Mouse (Mus musculus): Measurements from ENCODE around the gene Rimkla. TPM values are rescaled to one million over a fixed set of nuclear protein-coding genes. Genes with fewer than 3 reads are reported as not detected.

The Rimkla gene
- total and polyA plus RNA-seq, 2 experiments from 2014 or later, result 3.0 to 6.4 TPM

DNA sequence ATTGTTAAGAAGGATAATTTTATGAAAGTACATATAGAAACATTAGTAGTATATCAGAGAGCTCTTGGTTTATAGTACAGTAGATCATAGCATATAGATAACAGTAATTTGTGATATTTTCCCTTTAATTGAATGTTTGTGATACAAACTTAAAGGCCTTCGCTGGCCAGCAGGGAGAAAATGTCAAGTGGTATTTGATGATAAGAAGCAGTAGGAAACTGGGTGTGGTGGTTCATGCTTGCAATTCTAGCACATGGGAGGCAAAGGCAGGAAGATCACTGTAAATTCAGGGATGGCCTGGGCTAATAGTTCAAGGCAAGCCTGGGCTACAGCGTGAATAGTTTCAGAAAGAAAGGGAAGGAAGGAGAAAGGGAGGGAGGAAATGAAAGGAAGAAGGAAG, 67.4 kb downstream of the Rimkla start:
- WGBS, result 58% methylated on average over 2 of the region's 2 CpGs
- H3K4me3 ChIP-seq (ENCODE audit: low read depth, low read length), result no peak overlapping the region

DNA sequence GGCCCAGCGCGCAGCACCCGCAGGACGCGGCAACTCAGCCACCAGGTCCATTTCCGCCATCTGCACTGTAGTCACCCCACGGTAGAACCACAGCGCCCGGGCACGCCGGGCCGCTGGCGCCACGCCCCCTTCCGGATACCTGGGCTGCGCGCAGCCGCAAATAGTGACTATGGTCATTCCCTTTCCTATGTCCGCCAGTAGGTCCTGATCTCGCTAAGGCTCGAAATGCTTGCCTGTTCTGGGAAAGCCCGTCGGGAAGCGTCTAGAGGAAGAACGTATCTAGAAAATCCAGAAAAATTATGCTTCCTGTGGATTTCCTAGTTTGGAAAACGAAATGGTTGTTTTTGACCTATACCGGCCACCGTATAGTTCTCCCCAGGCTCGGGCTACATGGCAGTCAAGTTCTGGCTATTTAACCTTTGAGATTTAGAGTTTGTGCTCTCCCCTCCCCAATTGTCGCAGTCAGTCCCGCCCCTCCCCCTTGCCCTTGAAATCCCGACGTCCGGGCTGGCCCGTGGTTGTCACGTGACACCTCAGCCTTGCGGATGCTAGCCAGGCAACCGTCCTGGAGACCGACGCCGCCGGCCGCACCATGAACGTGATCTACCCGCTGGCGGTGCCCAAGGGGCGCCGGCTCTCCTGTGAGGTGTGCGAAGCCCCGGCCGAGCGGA, 70.0 kb downstream of the Rimkla start, which contains the start of the genes Ppcs and Zmynd12:
Ppcs (minus strand) TSS at position 127 of the 671 bp plus-strand sequence.
Zmynd12 (plus strand) TSS at position 521 of the 671 bp plus-strand sequence.
- no peak for TF ChIP-seq CTCF (IDR thresholded peaks at IDR 0.05; ENCODE audit: low read depth)
- TF ChIP-seq EP300 (IDR thresholded peaks at IDR 0.05; ENCODE audit: low read depth), result no peak; the same call in none of the 2 replicates
- H3K36me3 ChIP-seq (replicated peaks; ENCODE audit: control insufficient read depth, insufficient read depth, low read length), result no peaks in the 10 kb centered on the region; the same call in 1 of the 2 replicates
- no peaks in the 10 kb centered on the region for H3K27me3 ChIP-seq (ENCODE audit: control insufficient read depth, insufficient read depth, low read length)
- H3K4me3 ChIP-seq (ENCODE audit: low read depth, low read length), result peak within 1 kb of the TSS; percentile 70
- peak within 1 kb of the TSS; percentile 57 for H3K9ac ChIP-seq (replicated peaks; ENCODE audit: low read depth, low read length)
- peak within 1 kb of the TSS; percentile 90 for H3K27ac ChIP-seq (ENCODE audit: low read depth)
- H3K9me3 ChIP-seq (replicated peaks; ENCODE audit: control insufficient read depth, low read length), result no peaks in the 10 kb centered on the region
- peaks cover 15% of the 10 kb centered on the region for H3K4me1 ChIP-seq (ENCODE audit: control insufficient read depth, insufficient read depth)
- DNase-seq (ENCODE audit: low spot score) (peak; percentile 95), ATAC-seq (ENCODE audit: insufficient read depth, low read depth) (peak; percentile 91)
- WGBS, result 0% methylated on average over 52 of the region's 52 CpGs
- H3K4me2 ChIP-seq (ENCODE audit: low read depth, low read length), result peak within 1 kb of the TSS; percentile 67

More for the DNA sequence above, 67.4 kb downstream of the Rimkla start:
- H3K27me3 ChIP-seq (ENCODE audit: control insufficient read depth, insufficient read depth, low read length), result no peaks in the 10 kb centered on the region
- H3K9ac ChIP-seq (replicated peaks; ENCODE audit: low read depth, low read length), result no peak overlapping the region
- H3K27ac ChIP-seq (ENCODE audit: low read depth), result no peak overlapping the region
- H3K4me2 ChIP-seq (ENCODE audit: low read depth, low read length), result no peak overlapping the region
- no peaks in the 10 kb centered on the region for H3K9me3 ChIP-seq (replicated peaks; ENCODE audit: control insufficient read depth, low read length)
- ATAC-seq (ENCODE audit: insufficient read depth, low read depth) (no peak), DNase-seq (ENCODE audit: low spot score) (no peak)
- peaks cover 15% of the 10 kb centered on the region for H3K4me1 ChIP-seq (ENCODE audit: control insufficient read depth, insufficient read depth)
- TF ChIP-seq EP300 (IDR thresholded peaks at IDR 0.05; ENCODE audit: low read depth), result no peak
- no peak for TF ChIP-seq CTCF (IDR thresholded peaks at IDR 0.05; ENCODE audit: low read depth)
- no peaks in the 10 kb centered on the region for H3K36me3 ChIP-seq (replicated peaks; ENCODE audit: control insufficient read depth, insufficient read depth, low read length)

DNA sequence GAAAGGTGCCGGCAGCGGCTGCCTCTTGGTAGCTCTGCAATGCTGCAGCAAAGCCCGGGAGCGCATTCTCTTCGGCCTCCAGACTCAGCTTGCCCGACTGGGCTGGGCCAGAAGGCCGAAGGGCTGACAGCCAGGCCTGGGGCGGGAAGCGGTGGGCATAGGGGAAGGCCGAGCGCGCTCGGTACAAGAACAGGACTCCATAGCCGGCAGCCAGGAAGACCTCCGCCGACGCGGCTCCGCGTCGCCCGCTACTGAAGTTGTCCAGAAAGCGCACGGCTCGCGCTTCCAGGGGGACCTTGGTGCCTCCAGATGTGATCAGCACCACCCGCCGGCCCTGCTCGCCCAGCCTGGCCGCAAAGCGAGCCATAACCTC, 70.5 kb downstream of the Rimkla start:
- Histone ChIP-seq H3K9me3 (replicated peaks; ENCODE audit: control insufficient read depth, low read length) (no peaks in the 10 kb centered on the region), H3K9ac (replicated peaks; ENCODE audit: low read depth, low read length) (peak overlapping the region; percentile 57), H3K4me3 (ENCODE audit: low read depth, low read length) (peak overlapping the region; percentile 70), H3K4me1 (ENCODE audit: control insufficient read depth, insufficient read depth) (peaks cover 16% of the 10 kb centered on the region), H3K27me3 (ENCODE audit: control insufficient read depth, insufficient read depth, low read length) (no peaks in the 10 kb centered on the region), H3K4me2 (ENCODE audit: low read depth, low read length) (peak overlapping the region; percentile 67), H3K36me3 (replicated peaks; ENCODE audit: control insufficient read depth, insufficient read depth, low read length) (no peaks in the 10 kb centered on the region; the same call in 1 of the 2 replicates), H3K27ac (ENCODE audit: low read depth) (peak overlapping the region; percentile 90)
- 0% methylated on average over 31 of the region's 31 CpGs for WGBS
- no peak for DNase-seq (ENCODE audit: low spot score)
- no peak for TF ChIP-seq CTCF (IDR thresholded peaks at IDR 0.05; ENCODE audit: low read depth)
- no peak for TF ChIP-seq EP300 (IDR thresholded peaks at IDR 0.05; ENCODE audit: low read depth)
- ATAC-seq (ENCODE audit: insufficient read depth, low read depth), result peak; percentile 29

DNA sequence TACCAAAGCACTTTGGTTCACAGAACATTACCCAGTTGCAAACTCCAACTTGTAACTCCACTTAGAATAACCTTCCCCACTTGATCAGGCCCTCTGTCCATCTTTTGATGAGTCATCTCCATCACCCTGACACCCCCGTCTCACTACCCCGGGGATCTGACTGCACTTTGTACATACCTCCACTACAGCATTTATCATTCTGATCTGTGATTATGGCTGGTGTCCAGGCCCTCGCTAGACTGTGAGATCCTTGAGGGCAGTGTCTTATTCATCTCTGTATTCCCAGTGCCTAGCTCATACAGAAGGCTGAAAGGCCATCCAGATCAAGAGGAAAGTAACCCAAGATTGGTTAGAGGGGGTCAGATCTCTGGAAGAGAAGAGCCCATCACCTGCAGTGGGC, 71.2 kb downstream of the Rimkla start:
- Histone ChIP-seq H3K9ac (replicated peaks; ENCODE audit: low read depth, low read length) (0 out of 2 replicates have a peak overlapping the region, but pooled peaks have one; percentile 57), H3K4me2 (ENCODE audit: low read depth, low read length) (peak overlapping the region; percentile 67), H3K36me3 (replicated peaks; ENCODE audit: control insufficient read depth, insufficient read depth, low read length) (no peaks in the 10 kb centered on the region; the same call in 1 of the 2 replicates), H3K4me1 (ENCODE audit: control insufficient read depth, insufficient read depth) (peaks cover 19% of the 10 kb centered on the region), H3K4me3 (ENCODE audit: low read depth, low read length) (peak overlapping the region; percentile 70), H3K27ac (ENCODE audit: low read depth) (no peak overlapping the region), H3K27me3 (ENCODE audit: control insufficient read depth, insufficient read depth, low read length) (no peaks in the 10 kb centered on the region), H3K9me3 (replicated peaks; ENCODE audit: control insufficient read depth, low read length) (no peaks in the 10 kb centered on the region)
- WGBS, result 28% methylated on average over 3 of the region's 3 CpGs
- DNase-seq (ENCODE audit: low spot score), result no peak
- TF ChIP-seq CTCF (IDR thresholded peaks at IDR 0.05; ENCODE audit: low read depth), result no peak
- TF ChIP-seq EP300 (IDR thresholded peaks at IDR 0.05; ENCODE audit: low read depth), result no peak
- no peak for ATAC-seq (ENCODE audit: insufficient read depth, low read depth)

DNA sequence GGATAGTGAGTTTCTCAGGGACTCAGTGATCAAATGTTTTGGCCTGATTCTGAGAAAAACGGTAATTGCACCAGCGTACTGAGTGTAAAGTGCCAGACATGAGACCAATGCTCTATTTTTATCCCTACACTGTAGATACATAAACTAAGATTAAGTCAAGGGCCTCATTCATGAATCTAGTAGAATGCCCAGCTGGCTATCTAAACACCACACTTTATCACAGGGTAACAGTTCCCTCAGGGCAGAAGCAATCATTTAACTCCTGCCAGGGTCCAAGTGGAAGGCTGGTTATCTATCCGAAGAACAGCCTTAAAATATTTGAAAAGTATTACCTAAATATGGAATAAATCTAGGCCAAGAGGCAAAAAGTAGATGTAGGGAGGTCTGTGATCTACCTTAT, 74.5 kb downstream of the Rimkla start:
- ATAC-seq (ENCODE audit: insufficient read depth, low read depth), result no peak
- Histone ChIP-seq H3K27ac (ENCODE audit: low read depth) (no peak overlapping the region), H3K27me3 (ENCODE audit: control insufficient read depth, insufficient read depth, low read length) (no peaks in the 10 kb centered on the region), H3K4me3 (ENCODE audit: low read depth, low read length) (no peak overlapping the region), H3K36me3 (replicated peaks; ENCODE audit: control insufficient read depth, insufficient read depth, low read length) (no peaks in the 10 kb centered on the region; the same call in 1 of the 2 replicates), H3K4me2 (ENCODE audit: low read depth, low read length) (no peak overlapping the region), H3K9me3 (replicated peaks; ENCODE audit: control insufficient read depth, low read length) (no peaks in the 10 kb centered on the region), H3K4me1 (ENCODE audit: control insufficient read depth, insufficient read depth) (peaks cover 19% of the 10 kb centered on the region; the same call in 1 of the 2 replicates), H3K9ac (replicated peaks; ENCODE audit: low read depth, low read length) (no peak overlapping the region)
- TF ChIP-seq CTCF (IDR thresholded peaks at IDR 0.05; ENCODE audit: low read depth) (no peak), EP300 (IDR thresholded peaks at IDR 0.05; ENCODE audit: low read depth) (no peak)
- 35% methylated on average over 3 of the region's 3 CpGs for WGBS
- DNase-seq (ENCODE audit: low spot score), result no peak
